Mouse (Mus musculus) neural tube, embryonic 14.5 days (tissue): ENCODE data around the gene Sms. TPM values are rescaled to one million over a fixed set of nuclear protein-coding genes. Genes with fewer than 3 reads are reported as not detected.

ENCODE experiments used
- ATAC-seq: fragments of 200-750 bp; cut with Nextera tagmentation; 2 replicates; pipeline ENCODE4 v1.8.0; 2017; ENCODE audit warnings: low read depth, mild to moderate bottlenecking, moderate TSS enrichment, moderate library complexity
- H3K27ac ChIP-seq: fragments of 300-500 bp; sonication (generic); 2 replicates; pipeline ENCODE4 v1.5.1; 2014; ENCODE audit warnings: low read depth, mild to moderate bottlenecking, control low read depth, low read length, moderate library complexity, mixed read lengths
- H3K27me3 ChIP-seq: fragments of 300-500 bp; sonication (generic); 2 replicates; pipeline ENCODE4 v1.6.1; 2014; ENCODE audit warnings: low read length; ENCODE audit not compliant: control insufficient read depth, insufficient read depth
- H3K36me3 ChIP-seq: fragments of 300-500 bp; sonication (generic); 2 replicates; pipeline ENCODE4 v1.6.1; 2014; ENCODE audit warnings: low read length, mixed read lengths; ENCODE audit not compliant: control insufficient read depth, insufficient read depth
- H3K4me1 ChIP-seq: fragments of 300-500 bp; sonication (generic); 2 replicates; pipeline ENCODE4 v1.6.1; 2014; ENCODE audit warnings: low read length; ENCODE audit not compliant: control insufficient read depth, insufficient read depth
- H3K4me2 ChIP-seq: fragments of 300-500 bp; sonication (generic); 2 replicates; pipeline ENCODE4 v1.6.1; 2014; ENCODE audit warnings: mild to moderate bottlenecking, low read depth, low read length, control low read depth
- H3K4me3 ChIP-seq: fragments of 300-500 bp; sonication (generic); 2 replicates; pipeline ENCODE4 v1.5.1; 2014; ENCODE audit warnings: low read depth, low read length, control low read depth, mixed read lengths
- H3K9ac ChIP-seq: fragments of 300-500 bp; sonication (generic); replicated peaks from 2 replicates; pipeline ENCODE4 v1.6.1; 2014; ENCODE audit warnings: low read depth, mild to moderate bottlenecking, control low read depth, low read length, mixed read lengths
- H3K9me3 ChIP-seq: fragments of 300-500 bp; sonication (generic); 2 replicates; pipeline ENCODE4 v1.6.1; 2016; ENCODE audit warnings: low read length; ENCODE audit not compliant: control insufficient read depth
- WGBS: fragments of 180-500 bp; shearing (Covaris S2); extraction: QIAGEN DNeasy Blood & Tissue Kit; methylation state at CpG from one replicate; pipeline ENCODE4 v1.1.7; 2014; 5-methylcytosine and 5-hydroxymethylcytosine counted together
- polyA plus RNA-seq: library from polyadenylated mRNA; unstranded; fragments of >200 nt; fragmentation: Nextera tagmentation; extraction: Ambion mirVana; gene quantifications from 2 replicates; pipeline ENCODE4 v1.2.1, GENCODE M21; 2014

Sms gene
- polyA plus RNA-seq, 1 experiment from 2014 or later, result 156 TPM

DNA sequence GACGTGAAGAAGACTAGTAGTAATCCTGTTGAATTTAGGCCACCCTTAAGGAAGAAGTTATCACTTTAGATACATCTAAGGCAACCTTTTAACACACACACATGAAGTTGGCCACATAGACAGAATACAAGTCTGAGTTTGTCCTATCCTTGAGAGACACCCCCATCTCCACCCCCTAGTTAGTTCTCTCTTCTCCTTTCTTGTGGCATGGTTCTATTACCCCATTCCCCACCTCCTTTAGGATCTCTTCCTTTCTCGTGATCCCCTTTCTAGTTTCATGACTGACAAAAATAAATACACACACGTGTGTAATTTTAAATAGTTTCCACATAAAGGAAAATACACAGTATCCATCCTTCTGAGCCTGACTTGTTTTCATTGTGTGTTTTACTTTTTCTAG, 23.3 kb downstream of the Sms start:
- no peak for ATAC-seq
- Histone ChIP-seq H3K4me1 (no peaks in the 10 kb centered on the region), H3K4me3 (no peak overlapping the region), H3K27ac (no peak overlapping the region), H3K9me3 (no peaks in the 10 kb centered on the region), H3K27me3 (no peaks in the 10 kb centered on the region), H3K36me3 (no peaks in the 10 kb centered on the region; the same call in 1 of the 2 replicates), H3K4me2 (no peak overlapping the region), H3K9ac (no peak overlapping the region)
- 84% methylated on average over 3 of the region's 3 CpGs for WGBS

DNA sequence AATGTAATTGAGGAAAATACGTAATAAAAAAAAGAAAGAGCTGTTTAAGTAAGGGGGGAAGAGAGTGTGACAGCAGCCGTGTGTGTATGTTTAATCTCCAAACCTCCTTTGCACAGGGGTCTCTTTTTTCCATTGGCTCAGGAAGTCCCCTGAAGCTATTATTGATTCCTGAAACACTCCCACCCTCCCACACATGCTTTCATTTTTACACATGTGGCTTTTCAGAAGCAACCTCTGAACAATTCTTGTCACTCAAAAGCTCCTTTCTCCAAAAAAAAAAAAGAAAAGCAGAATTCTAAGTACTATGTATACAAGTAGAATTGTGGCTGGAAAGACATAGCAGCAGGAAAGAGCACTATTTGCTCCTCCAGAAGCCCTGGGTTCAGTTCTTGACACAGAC, 24.0 kb downstream of the Sms start:
- H3K36me3 ChIP-seq, result no peaks in the 10 kb centered on the region; the same call in 1 of the 2 replicates
- H3K27me3 ChIP-seq, result no peaks in the 10 kb centered on the region
- no peaks in the 10 kb centered on the region for H3K4me1 ChIP-seq
- H3K9me3 ChIP-seq, result no peaks in the 10 kb centered on the region
- H3K27ac ChIP-seq, result no peak overlapping the region
- no peak overlapping the region for H3K4me3 ChIP-seq
- H3K4me2 ChIP-seq, result no peak overlapping the region
- ATAC-seq, result no peak
- no peak overlapping the region for H3K9ac ChIP-seq
- WGBS, result 86% methylated on average over 2 of the region's 2 CpGs

DNA sequence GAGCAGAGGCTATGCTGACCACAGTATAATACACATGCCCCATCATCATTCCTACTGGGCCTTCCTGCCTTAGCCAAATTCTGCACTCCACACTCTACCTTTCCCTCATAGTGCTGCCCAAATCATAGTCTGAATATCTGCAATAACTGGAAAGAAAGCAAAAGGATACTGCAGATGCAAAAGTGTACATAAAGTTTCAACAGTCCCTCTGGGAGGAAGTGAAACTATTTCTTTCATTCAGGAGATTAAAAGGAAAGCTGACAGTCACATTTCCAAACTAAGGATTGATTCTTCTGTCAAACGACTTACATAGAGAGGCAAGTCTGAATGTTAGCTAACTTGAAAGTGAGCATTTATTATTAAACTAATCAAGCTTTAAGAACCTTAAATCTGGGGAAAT, 26.1 kb downstream of the Sms start:
- H3K36me3 ChIP-seq, result no peaks in the 10 kb centered on the region; the same call in 1 of the 2 replicates
- H3K9me3 ChIP-seq, result no peaks in the 10 kb centered on the region
- H3K27me3 ChIP-seq, result no peaks in the 10 kb centered on the region
- H3K4me2 ChIP-seq, result no peak overlapping the region
- no peak for ATAC-seq
- 74% methylated on average over 1 of the region's 1 CpGs for WGBS
- no peak overlapping the region for H3K4me3 ChIP-seq
- no peaks in the 10 kb centered on the region for H3K4me1 ChIP-seq
- H3K9ac ChIP-seq, result no peak overlapping the region
- no peak overlapping the region for H3K27ac ChIP-seq

DNA sequence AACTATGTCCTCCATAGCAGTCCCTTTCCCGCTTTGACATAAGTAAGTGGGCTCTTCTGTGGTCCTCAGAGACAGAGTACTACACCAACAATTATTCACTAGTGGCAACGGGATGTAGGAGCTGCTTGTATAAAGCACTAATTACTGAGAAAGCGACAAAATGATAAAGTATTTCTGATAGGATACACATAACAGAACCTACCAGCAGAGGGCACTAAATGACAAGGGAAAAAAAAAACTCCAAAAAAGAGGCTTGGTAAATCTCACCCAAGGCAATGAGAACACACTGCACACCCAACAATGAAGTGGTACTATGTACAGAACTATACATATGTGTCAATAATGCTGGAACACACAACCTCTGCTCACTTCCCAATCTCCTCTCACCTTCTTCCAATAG, 29.4 kb downstream of the Sms start:
- H3K27me3 ChIP-seq, result no peaks in the 10 kb centered on the region
- 79% methylated on average over 3 of the region's 3 CpGs for WGBS
- H3K9me3 ChIP-seq, result no peaks in the 10 kb centered on the region
- no peak for ATAC-seq
- H3K4me3 ChIP-seq, result no peak overlapping the region
- H3K9ac ChIP-seq, result no peak overlapping the region
- H3K4me1 ChIP-seq, result no peaks in the 10 kb centered on the region
- H3K36me3 ChIP-seq, result no peaks in the 10 kb centered on the region; the same call in 1 of the 2 replicates
- H3K4me2 ChIP-seq, result no peak overlapping the region
- H3K27ac ChIP-seq, result no peak overlapping the region

DNA sequence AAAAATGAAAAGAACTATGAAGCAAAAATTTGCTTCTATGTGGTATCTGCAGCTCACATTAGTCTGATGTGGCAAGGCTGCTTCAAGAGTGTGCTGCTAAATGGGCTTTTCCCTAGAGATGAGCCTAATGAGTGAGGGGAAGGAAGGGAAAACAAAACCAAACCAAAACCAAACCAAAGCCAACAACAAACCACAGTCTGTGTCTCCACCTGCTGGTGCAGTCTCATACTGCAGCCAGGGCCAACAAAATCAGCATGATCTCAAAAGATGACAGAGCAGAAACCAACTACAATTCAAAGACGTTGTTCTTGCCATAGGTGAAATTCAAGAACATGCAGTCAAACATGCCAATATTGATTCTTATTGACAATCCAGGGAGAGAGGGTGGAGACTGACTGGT, 37.7 kb downstream of the Sms start:
- H3K4me1 ChIP-seq, result no peaks in the 10 kb centered on the region
- H3K27me3 ChIP-seq, result no peaks in the 10 kb centered on the region
- H3K36me3 ChIP-seq, result no peaks in the 10 kb centered on the region
- WGBS, result 61% methylated on average over 1 of the region's 1 CpGs
- no peak for ATAC-seq
- H3K27ac ChIP-seq, result no peak overlapping the region
- H3K9me3 ChIP-seq, result no peaks in the 10 kb centered on the region
- H3K4me3 ChIP-seq, result no peak overlapping the region
- H3K9ac ChIP-seq, result no peak overlapping the region
- no peak overlapping the region for H3K4me2 ChIP-seq

DNA sequence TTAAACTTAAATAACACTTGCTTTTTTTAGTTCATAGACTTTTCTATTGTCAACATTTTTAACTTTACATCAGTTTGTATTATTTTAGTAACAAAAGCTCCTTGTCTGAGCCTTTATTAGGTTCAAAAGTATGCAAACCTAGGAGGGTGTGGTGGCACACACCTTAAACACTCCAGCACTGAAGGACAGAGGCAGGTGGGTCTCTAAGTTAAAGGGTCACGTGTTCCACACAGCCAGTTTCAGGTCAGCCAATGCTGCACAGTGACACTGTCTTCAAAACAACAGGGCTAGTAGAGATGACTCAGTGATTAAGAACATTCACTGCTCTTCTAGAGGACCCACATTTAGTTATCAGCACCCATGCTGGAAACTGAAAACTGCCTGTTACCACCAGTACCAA, 43.1 kb downstream of the Sms start:
- Histone ChIP-seq H3K9ac (no peak overlapping the region), H3K9me3 (no peaks in the 10 kb centered on the region), H3K4me1 (no peaks in the 10 kb centered on the region), H3K4me3 (no peak overlapping the region), H3K27ac (no peak overlapping the region), H3K36me3 (no peaks in the 10 kb centered on the region), H3K27me3 (no peaks in the 10 kb centered on the region), H3K4me2 (no peak overlapping the region)
- no peak for ATAC-seq
- WGBS, result 88% methylated on average over 1 of the region's 1 CpGs

DNA sequence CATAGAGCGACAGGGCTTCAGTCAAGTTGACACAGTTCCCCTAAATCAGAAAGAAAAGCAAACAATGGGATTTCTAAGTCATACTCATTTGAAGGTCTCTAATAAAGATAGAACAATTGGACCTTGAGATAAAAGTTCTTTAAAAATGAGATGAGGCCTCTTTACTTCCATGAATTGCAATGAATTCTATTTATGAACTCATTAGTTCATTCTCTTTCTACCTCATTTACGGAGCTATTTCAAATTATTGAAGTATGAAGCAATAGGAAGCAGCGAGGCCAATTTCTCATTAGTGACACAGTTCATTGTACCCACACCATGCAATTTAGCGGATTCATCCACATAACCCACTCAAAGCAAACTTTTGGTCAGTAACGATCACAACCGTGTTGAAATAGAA, 44.7 kb downstream of the Sms start:
- H3K4me1 ChIP-seq, result no peaks in the 10 kb centered on the region
- no peak overlapping the region for H3K4me2 ChIP-seq
- H3K9ac ChIP-seq, result no peak overlapping the region
- H3K9me3 ChIP-seq, result no peaks in the 10 kb centered on the region
- no peaks in the 10 kb centered on the region for H3K27me3 ChIP-seq
- no peak overlapping the region for H3K4me3 ChIP-seq
- no peaks in the 10 kb centered on the region for H3K36me3 ChIP-seq
- WGBS, result 75% methylated on average over 6 of the region's 6 CpGs
- H3K27ac ChIP-seq, result no peak overlapping the region
- no peak for ATAC-seq

DNA sequence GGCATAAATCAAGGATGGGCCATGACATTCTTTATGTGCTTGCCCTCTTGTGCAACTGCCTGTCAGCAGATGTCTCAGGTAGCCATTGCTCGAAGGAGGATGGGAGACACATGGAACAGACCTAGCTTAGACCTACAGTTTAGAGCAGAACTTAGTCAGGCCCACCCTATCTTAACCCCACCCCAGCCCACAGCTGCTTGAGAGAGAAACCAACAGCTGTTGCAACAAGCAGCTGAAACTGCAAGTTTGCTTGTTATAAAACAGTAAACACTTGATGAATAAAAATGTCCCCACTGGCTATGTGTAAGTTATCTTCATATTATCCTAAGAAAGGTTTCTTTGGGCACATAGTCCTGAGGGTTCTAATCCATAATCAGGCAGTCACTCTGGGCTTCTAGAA, 57.3 kb downstream of the Sms start:
- WGBS, result 75% methylated on average over 1 of the region's 1 CpGs

DNA sequence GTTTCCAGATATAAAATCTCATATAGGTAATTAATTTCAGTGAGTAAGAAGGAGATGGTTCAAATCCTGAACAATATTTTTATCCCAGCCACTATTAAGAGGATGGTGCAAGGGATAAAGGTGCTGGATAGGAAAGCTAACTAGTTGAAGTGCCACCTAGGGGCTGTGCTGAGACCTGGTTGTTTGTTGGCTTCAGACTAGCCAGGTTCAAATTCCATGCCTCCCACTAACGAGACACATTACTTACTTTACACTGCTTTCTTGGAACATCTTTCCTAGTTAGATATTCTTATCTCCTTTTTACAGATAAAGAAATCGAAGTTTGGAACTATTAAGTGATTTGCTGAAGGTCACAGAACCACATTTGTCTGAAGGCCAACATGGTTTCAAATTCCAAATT, 72.6 kb downstream of the Sms start:
- WGBS, result 70% methylated on average over 2 of the region's 2 CpGs

More for the DNA sequence above, 57.3 kb downstream of the Sms start:
- H3K4me3 ChIP-seq, result no peak overlapping the region
- no peaks in the 10 kb centered on the region for H3K9me3 ChIP-seq
- H3K36me3 ChIP-seq, result no peaks in the 10 kb centered on the region
- ATAC-seq, result no peak
- H3K27me3 ChIP-seq, result no peaks in the 10 kb centered on the region
- H3K27ac ChIP-seq, result no peak overlapping the region
- H3K4me2 ChIP-seq, result no peak overlapping the region
- H3K9ac ChIP-seq, result no peak overlapping the region
- H3K4me1 ChIP-seq, result no peaks in the 10 kb centered on the region

DNA sequence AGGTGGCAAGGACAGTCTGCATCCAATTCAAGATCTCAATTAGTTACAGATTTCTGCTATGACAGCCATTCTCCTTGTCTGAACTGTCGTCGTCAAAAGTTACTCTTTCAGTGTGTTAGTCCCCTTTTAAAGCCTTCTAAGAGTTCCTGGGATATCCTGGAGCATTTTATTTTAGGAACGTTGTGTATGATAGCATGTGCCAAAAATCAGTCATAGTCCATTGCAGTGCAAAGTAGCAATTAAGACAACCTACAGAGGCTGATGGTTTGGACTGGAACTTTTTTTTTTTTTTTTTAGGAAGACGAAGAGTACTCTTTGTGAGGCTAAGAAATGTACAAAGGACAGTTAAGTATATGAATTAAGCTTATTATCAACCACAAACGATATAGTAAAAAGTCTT, 76.9 kb downstream of the Sms start, which contains the start of gene Phex:
TSS of gene Phex (minus strand) at position 101 of the 400 bp plus-strand sequence.
- no peak within 1 kb of the TSS for H3K4me2 ChIP-seq
- H3K4me1 ChIP-seq, result no peaks in the 10 kb centered on the region
- no peak within 1 kb of the TSS for H3K4me3 ChIP-seq
- ATAC-seq, result no peak
- H3K27me3 ChIP-seq, result no peaks in the 10 kb centered on the region
- H3K36me3 ChIP-seq, result no peaks in the 10 kb centered on the region
- WGBS, result 68% methylated on average over 5 of the region's 5 CpGs
- no peak within 1 kb of the TSS for H3K27ac ChIP-seq
- no peak within 1 kb of the TSS for H3K9ac ChIP-seq
- no peaks in the 10 kb centered on the region for H3K9me3 ChIP-seq

More for the DNA sequence above, 72.6 kb downstream of the Sms start:
- Histone ChIP-seq H3K4me2 (no peak overlapping the region), H3K27ac (no peak overlapping the region), H3K4me3 (no peak overlapping the region), H3K9me3 (no peaks in the 10 kb centered on the region), H3K36me3 (no peaks in the 10 kb centered on the region), H3K27me3 (no peaks in the 10 kb centered on the region), H3K9ac (no peak overlapping the region), H3K4me1 (no peaks in the 10 kb centered on the region)
- ATAC-seq, result no peak
